Mouse (Mus musculus) heart, embryonic 10.5 days (tissue): ENCODE results near the gene Galc. TPM values are rescaled to one million over a fixed set of nuclear protein-coding genes. Genes with fewer than 3 reads are reported as not detected.
A peak's percentile ranks its signal among the peaks of the same experiment; 100 is the strongest.

Experiments used
- DNase-seq: peaks from one replicate; pipeline ENCODE4 v3.0.0-alpha.2; 2017; ENCODE audit warnings: low spot score
- H3K27ac ChIP-seq: fragments of 300-500 bp; sonication (generic); 2 replicates; pipeline ENCODE4 v1.5.1; 2016; ENCODE audit warnings: mild to moderate bottlenecking
- H3K27me3 ChIP-seq: fragments of 300-500 bp; sonication (generic); 2 replicates; pipeline ENCODE4 v1.6.1; 2016; ENCODE audit warnings: mild to moderate bottlenecking; ENCODE audit not compliant: poor library complexity, insufficient read depth, severe bottlenecking
- H3K36me3 ChIP-seq: fragments of 300-500 bp; sonication (generic); 2 replicates; pipeline ENCODE4 v1.6.1; 2016; ENCODE audit warnings: mild to moderate bottlenecking, moderate library complexity
- H3K4me1 ChIP-seq: fragments of 300-500 bp; sonication (generic); 2 replicates; pipeline ENCODE4 v1.6.1; 2016; ENCODE audit warnings: mild to moderate bottlenecking
- H3K4me3 ChIP-seq: fragments of 300-500 bp; sonication (generic); 2 replicates; pipeline ENCODE4 v1.5.1; 2016; ENCODE audit warnings: mild to moderate bottlenecking, moderate library complexity
- H3K9me3 ChIP-seq: fragments of 300-500 bp; sonication (generic); 2 replicates; pipeline ENCODE4 v1.6.1; 2016; ENCODE audit warnings: mild to moderate bottlenecking, moderate library complexity
- WGBS: fragments of 180-500 bp; shearing (Covaris S2); methylation state at CpG from one replicate; pipeline ENCODE4 v1.1.7; 2016; 5-methylcytosine and 5-hydroxymethylcytosine counted together
- polyA plus RNA-seq: library from polyadenylated mRNA; unstranded; fragments of >200 nt; fragmentation: Nextera tagmentation; extraction: Ambion mirVana; gene quantifications from 2 replicates; pipeline ENCODE4 v1.2.1, GENCODE M21; 2016

The Galc gene
- polyA plus RNA-seq, 1 experiment from 2014 or later: 11.2 TPM

GRCm38 (mm10) chr12:98270810-98271566, 11.7 kb upstream of the Galc start:
- Histone ChIP-seq H3K36me3 (no peaks in the 10 kb centered on the region), H3K27me3 (no peaks in the 10 kb centered on the region), H3K4me3 (no peak overlapping the region), H3K4me1 (peaks cover 13% of the 10 kb centered on the region; the same call in 1 of the 2 replicates), H3K27ac (no peak overlapping the region), H3K9me3 (no peaks in the 10 kb centered on the region)
- no peak for DNase-seq
- 63% methylated on average over 12 of the region's 12 CpGs for WGBS

GRCm38 (mm10) chr12:98269791-98270745, 10.8 kb upstream of the Galc start:
- Histone ChIP-seq H3K27me3 (no peaks in the 10 kb centered on the region), H3K4me3 (no peak overlapping the region), H3K36me3 (no peaks in the 10 kb centered on the region), H3K9me3 (no peaks in the 10 kb centered on the region), H3K4me1 (peaks cover 13% of the 10 kb centered on the region; the same call in 1 of the 2 replicates), H3K27ac (no peak overlapping the region)
- no peak for DNase-seq
- WGBS: 56% methylated on average over 17 of the region's 17 CpGs

- no peaks in the 10 kb centered on the region for H3K9me3 ChIP-seq
- no peak for DNase-seq
- no peak within 1 kb of the TSS for H3K4me3 ChIP-seq
- H3K4me1 ChIP-seq: peaks cover 21% of the 10 kb centered on the region
- H3K36me3 ChIP-seq: no peaks in the 10 kb centered on the region
- 86% methylated on average over 13 of the region's 13 CpGs for WGBS
- no peak within 1 kb of the TSS for H3K27ac ChIP-seq
- no peaks in the 10 kb centered on the region for H3K27me3 ChIP-seq
Measured at GRCm38 (mm10) chr12:98268441-98269369, 9.4 kb upstream of the Galc start, which contains the start of gene Gpr65. Gene Gpr65, plus strand, starts transcription at chr12:98268635.

- no peaks in the 10 kb centered on the region for H3K36me3 ChIP-seq
- H3K4me1 ChIP-seq: peaks cover 18% of the 10 kb centered on the region
- no peaks in the 10 kb centered on the region for H3K27me3 ChIP-seq
- no peak overlapping the region for H3K27ac ChIP-seq
- H3K4me3 ChIP-seq: no peak overlapping the region
- 87% methylated on average over 9 of the region's 9 CpGs for WGBS
- no peak for DNase-seq
- no peaks in the 10 kb centered on the region for H3K9me3 ChIP-seq
Measured at GRCm38 (mm10) chr12:98265697-98266096, 6.4 kb upstream of the Galc start.

DNA sequence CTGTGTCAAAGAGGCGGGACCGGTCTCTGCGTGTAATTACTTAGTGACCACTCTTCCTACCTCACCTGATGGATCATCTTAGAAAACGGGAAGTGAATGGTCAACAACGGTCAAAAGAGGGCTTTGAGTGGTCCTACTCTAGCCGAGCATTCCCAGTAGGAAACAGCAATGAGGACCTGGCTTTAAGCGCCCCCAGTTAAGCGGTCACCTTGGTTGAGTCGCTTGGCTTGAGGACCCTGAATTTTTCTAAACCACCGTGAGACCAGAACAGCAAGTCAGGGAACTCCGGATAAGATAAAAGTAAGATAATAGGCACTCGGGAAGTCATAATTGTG, 226 bp upstream of the Galc start:
- 2% methylated on average over 12 of the region's 12 CpGs for WGBS
- Histone ChIP-seq H3K9me3 (no peaks in the 10 kb centered on the region), H3K4me1 (peaks cover 11% of the 10 kb centered on the region), H3K36me3 (no peaks in the 10 kb centered on the region), H3K27ac (peak overlapping the region; percentile 99), H3K27me3 (no peaks in the 10 kb centered on the region), H3K4me3 (peak overlapping the region; percentile 91)
- no peak for DNase-seq

DNA sequence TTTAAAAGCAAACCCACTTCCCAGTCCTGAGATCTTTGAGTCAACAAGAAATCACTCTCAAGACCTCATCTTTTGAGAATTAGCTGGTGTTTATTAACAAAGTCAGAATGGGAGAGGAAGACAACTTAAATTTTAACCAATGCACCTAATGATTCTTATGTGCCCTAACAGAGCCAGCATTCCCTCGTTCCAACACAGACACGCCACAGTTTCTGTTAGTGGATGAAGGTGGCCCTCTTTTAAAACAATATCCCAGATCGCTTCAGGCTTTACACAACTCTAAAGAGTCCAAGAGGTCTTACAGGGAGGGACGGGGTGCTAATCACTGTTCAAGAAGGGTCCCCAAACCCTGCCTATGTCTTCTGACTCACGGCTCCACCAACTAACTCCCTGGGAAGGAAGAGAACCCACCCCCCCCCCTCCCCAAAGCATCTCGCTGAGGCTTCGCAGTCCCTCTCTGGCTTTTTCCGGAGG, 851 bp downstream of the Galc start:
- peak overlapping the region; percentile 91 for H3K4me3 ChIP-seq
- peaks cover 4% of the 10 kb centered on the region for H3K36me3 ChIP-seq
- no peak for DNase-seq
- WGBS: 1% methylated on average over 8 of the region's 8 CpGs
- H3K27ac ChIP-seq: peak overlapping the region; percentile 99
- H3K27me3 ChIP-seq: no peaks in the 10 kb centered on the region
- no peaks in the 10 kb centered on the region for H3K9me3 ChIP-seq
- H3K4me1 ChIP-seq: peaks cover 4% of the 10 kb centered on the region

GRCm38 (mm10) chr12:98255373-98255995, 3.8 kb downstream of the Galc start:
- Histone ChIP-seq H3K36me3 (peaks cover 10% of the 10 kb centered on the region), H3K27ac (no peak overlapping the region), H3K9me3 (no peaks in the 10 kb centered on the region), H3K4me1 (peaks cover 4% of the 10 kb centered on the region), H3K27me3 (no peaks in the 10 kb centered on the region), H3K4me3 (no peak overlapping the region)
- DNase-seq: no peak
- WGBS: 79% methylated on average over 13 of the region's 13 CpGs

- H3K4me1 ChIP-seq: peaks cover 3% of the 10 kb centered on the region
- no peak overlapping the region for H3K4me3 ChIP-seq
- H3K9me3 ChIP-seq: no peaks in the 10 kb centered on the region
- peaks cover 14% of the 10 kb centered on the region for H3K36me3 ChIP-seq
- no peak for DNase-seq
- 76% methylated on average over 2 of the region's 2 CpGs for WGBS
- no peak overlapping the region for H3K27ac ChIP-seq
- no peaks in the 10 kb centered on the region for H3K27me3 ChIP-seq
Measured at GRCm38 (mm10) chr12:98252417-98252816, 6.8 kb downstream of the Galc start.

DNA sequence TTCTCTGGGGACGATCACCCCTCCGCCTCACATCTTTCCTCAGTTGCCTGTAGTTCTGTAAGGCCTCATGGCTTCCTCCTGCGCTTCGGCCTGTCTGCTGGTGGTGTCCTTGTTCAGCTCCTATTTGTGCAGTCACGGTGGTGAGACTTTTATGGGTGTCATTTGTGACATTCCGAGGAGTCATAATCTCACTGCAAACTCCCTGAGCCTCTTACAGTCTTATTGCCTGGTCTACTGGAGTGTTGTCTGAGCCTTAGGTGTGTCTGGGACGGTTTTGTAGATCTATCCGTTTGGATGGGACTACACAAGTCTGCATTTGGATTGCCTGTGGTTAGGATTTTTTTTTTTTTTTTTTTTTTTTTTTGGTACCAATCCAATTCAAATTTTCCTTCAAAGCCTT, 8.9 kb downstream of the Galc start:
- Histone ChIP-seq H3K27ac (no peak overlapping the region), H3K9me3 (no peaks in the 10 kb centered on the region), H3K36me3 (peaks cover 14% of the 10 kb centered on the region), H3K27me3 (no peaks in the 10 kb centered on the region), H3K4me3 (no peak overlapping the region), H3K4me1 (no peaks in the 10 kb centered on the region)
- 92% methylated on average over 8 of the region's 8 CpGs for WGBS
- no peak for DNase-seq

GRCm38 (mm10) chr12:98249671-98250070, 9.6 kb downstream of the Galc start:
- H3K4me3 ChIP-seq: no peak overlapping the region
- H3K4me1 ChIP-seq: no peaks in the 10 kb centered on the region
- H3K9me3 ChIP-seq: no peaks in the 10 kb centered on the region
- H3K27me3 ChIP-seq: no peaks in the 10 kb centered on the region
- peaks cover 14% of the 10 kb centered on the region for H3K36me3 ChIP-seq
- no peak for DNase-seq
- no peak overlapping the region for H3K27ac ChIP-seq
- 76% methylated on average over 3 of the region's 3 CpGs for WGBS

- Histone ChIP-seq H3K27ac (no peak overlapping the region), H3K4me1 (no peaks in the 10 kb centered on the region), H3K4me3 (no peak overlapping the region), H3K9me3 (no peaks in the 10 kb centered on the region), H3K36me3 (peaks cover 4% of the 10 kb centered on the region; the same call in 1 of the 2 replicates), H3K27me3 (no peaks in the 10 kb centered on the region)
- no peak for DNase-seq
- WGBS: 51% methylated on average over 4 of the region's 4 CpGs
Measured at GRCm38 (mm10) chr12:98246835-98247234, 12.4 kb downstream of the Galc start.

- WGBS: 89% methylated on average over 5 of the region's 5 CpGs
- Histone ChIP-seq H3K9me3 (no peaks in the 10 kb centered on the region), H3K27me3 (no peaks in the 10 kb centered on the region), H3K27ac (no peak overlapping the region), H3K4me1 (no peaks in the 10 kb centered on the region), H3K36me3 (no peaks in the 10 kb centered on the region), H3K4me3 (no peak overlapping the region)
- DNase-seq: no peak
Measured at GRCm38 (mm10) chr12:98244865-98245264, 14.4 kb downstream of the Galc start.
